Mouse (Mus musculus): ENCODE measurements at regions not wholly inside any gene's neighbourhood (a gene's known extent, or its start where the extent isn't known, plus 50 kb on each side); places are given as distances from the start of the nearest gene placed in this dataset.

DNA sequence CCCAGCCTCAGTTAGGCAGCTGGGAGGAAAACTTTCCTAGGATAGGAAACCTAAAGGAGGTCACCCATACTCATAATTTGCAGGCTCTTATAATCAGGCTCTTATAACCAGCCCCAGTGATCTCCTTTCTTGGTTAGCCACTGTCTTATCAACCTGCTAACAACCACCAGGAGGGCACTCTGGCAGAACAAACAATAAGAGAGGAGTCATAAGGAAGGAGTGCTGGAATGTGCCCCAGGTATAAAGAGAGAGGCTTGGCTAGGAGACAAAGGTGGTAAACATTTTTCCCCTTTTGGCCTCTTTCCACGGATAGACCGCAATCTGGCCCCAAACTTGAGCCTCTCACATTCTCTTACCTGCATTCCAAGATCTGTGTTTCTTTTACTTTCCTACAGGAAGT is 189.4 kb upstream of the Acvr2a start:
- 65% methylated on average over 2 of the region's 2 CpGs for WGBS
- H3K9ac ChIP-seq (ENCODE audit: low read depth, low read length), result no peak overlapping the region
- H3K4me3 ChIP-seq (ENCODE audit: low read depth, low read length), result no peak overlapping the region
- H3K27ac ChIP-seq (ENCODE audit: low read depth, low read length), result no peak overlapping the region
- DNase-seq (ENCODE audit: low spot score), result no peak
- H3K4me2 ChIP-seq, result no peak overlapping the region
- no peaks in the 10 kb centered on the region for H3K9me3 ChIP-seq (ENCODE audit: control insufficient read depth, low read length)
- H3K27me3 ChIP-seq (replicated peaks; ENCODE audit: control insufficient read depth, insufficient read depth, low read length), result no peaks in the 10 kb centered on the region
- ATAC-seq (replicated peaks; ENCODE audit: low FRiP score), result no peak
- no peaks in the 10 kb centered on the region for H3K36me3 ChIP-seq (ENCODE audit: control insufficient read depth, insufficient read depth, low read length)
- H3K4me1 ChIP-seq (replicated peaks; ENCODE audit: control insufficient read depth, insufficient read depth, low read length), result no peaks in the 10 kb centered on the region

DNA sequence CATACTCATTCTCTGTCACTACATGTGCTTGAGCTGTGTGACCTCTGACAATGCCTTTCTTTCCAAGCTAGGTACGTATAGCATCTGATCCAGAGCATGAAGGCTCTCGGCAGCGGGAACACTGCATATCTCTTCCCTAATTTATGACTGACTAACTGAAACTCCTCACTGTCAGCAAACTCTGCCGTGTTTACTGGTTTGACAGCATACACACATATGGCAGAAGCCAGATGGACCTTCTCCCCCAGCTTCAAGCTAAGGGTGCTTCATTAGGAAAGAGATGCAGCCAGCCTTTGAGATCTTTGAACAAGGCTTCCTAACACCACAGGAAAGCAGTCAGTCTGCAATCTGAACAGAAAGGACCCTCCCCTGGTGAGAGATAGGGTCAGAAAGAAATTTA is 186.9 kb upstream of the Acvr2a start:
- no peaks in the 10 kb centered on the region for H3K36me3 ChIP-seq (ENCODE audit: control insufficient read depth, insufficient read depth, low read length)
- DNase-seq (ENCODE audit: low spot score), result no peak
- H3K27me3 ChIP-seq (replicated peaks; ENCODE audit: control insufficient read depth, insufficient read depth, low read length), result no peaks in the 10 kb centered on the region
- no peaks in the 10 kb centered on the region for H3K9me3 ChIP-seq (ENCODE audit: control insufficient read depth, low read length)
- no peak overlapping the region for H3K27ac ChIP-seq (ENCODE audit: low read depth, low read length)
- no peaks in the 10 kb centered on the region for H3K4me1 ChIP-seq (replicated peaks; ENCODE audit: control insufficient read depth, insufficient read depth, low read length)
- ATAC-seq (replicated peaks; ENCODE audit: low FRiP score), result no peak
- H3K4me2 ChIP-seq, result no peak overlapping the region
- no peak overlapping the region for H3K4me3 ChIP-seq (ENCODE audit: low read depth, low read length)
- no peak overlapping the region for H3K9ac ChIP-seq (ENCODE audit: low read depth, low read length)
- 71% methylated on average over 4 of the region's 4 CpGs for WGBS

DNA sequence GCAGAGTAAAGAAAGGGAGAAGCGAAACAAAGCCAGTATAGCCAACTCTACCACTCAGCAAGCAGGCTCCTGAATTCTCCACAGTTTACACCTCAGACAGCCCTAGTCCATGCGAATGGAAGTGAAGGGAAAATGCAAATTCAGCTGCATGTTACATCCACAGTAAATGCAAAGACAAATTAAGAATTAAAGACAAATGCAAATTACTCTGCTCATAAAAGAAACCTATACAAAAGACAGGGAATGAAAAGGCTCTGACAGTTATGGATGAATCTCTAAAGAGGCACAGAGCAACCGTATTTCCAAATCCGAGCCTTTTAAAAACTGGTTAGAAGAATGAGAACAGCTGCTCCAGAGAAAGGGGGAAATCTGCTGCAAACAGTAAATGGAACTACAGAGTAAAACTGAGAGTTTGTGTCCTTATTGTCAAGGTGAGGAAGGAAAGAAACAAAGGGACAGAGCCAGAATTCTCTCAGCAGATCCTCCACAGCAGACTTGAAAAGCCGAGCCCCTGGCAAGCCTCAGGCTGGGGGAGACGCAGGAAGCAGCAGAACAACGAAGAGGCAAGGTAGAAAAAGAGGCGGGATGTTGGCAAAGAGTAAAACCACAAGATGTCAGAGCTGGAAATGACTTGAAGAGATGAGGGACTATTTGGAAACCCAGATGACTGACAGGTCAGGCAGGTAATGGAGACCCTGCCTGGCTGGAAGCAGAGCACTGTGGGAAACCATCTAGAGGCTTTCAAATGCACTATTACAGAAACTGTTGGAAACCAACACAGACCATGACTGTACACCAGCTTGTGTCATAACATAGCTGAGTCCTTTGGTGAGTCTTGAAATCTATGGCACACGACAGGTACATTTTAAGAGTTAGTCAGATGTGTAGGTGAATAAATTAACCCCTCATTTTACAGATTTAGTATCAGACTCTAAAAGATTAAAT is 184.5 kb upstream of the Acvr2a start:
- Histone ChIP-seq H3K27me3 (replicated peaks; ENCODE audit: control insufficient read depth, insufficient read depth, low read length) (no peaks in the 10 kb centered on the region), H3K27ac (ENCODE audit: low read depth, low read length) (no peak overlapping the region), H3K4me1 (replicated peaks; ENCODE audit: control insufficient read depth, insufficient read depth, low read length) (no peaks in the 10 kb centered on the region), H3K4me3 (ENCODE audit: low read depth, low read length) (no peak overlapping the region), H3K9me3 (ENCODE audit: control insufficient read depth, low read length) (no peaks in the 10 kb centered on the region), H3K4me2 (no peak overlapping the region), H3K36me3 (ENCODE audit: control insufficient read depth, insufficient read depth, low read length) (no peaks in the 10 kb centered on the region), H3K9ac (ENCODE audit: low read depth, low read length) (no peak overlapping the region)
- 72% methylated on average over 9 of the region's 9 CpGs for WGBS
- ATAC-seq (replicated peaks; ENCODE audit: low FRiP score), result no peak
- no peak for DNase-seq (ENCODE audit: low spot score)

DNA sequence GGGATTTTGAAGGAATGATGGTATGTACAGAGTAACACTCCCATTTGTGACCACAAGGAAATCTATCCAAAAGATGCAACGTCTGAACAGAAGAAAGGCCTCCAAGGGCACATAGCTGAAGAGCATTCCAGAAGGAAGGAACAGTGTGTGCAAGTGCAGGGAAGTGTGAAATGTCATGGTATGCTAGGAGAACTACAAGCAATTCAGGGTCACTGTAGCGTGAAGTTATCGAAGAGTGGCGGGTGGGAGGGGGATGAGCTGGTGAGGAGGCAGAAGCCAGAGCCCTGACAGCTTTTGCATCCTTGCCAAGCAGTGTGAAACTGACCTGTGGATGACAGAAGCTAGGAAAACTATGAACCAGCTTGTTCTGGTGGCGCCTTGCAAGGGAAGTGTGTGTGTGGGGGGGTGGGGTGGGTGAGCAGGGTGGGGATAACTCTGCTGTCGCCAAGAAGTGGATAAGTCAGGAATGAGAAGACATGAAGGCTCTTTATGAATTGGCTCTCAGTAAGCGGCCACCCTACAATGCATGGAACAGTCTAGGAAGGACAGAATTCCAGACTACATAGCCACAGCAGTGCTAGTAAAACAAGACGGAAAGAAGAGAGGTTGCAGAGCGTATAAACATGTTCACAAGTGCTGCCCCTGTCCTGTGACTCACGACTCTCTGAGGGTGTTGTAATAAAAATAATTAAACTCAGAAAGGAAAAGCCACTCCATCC is 179.3 kb upstream of the Acvr2a start:
- Histone ChIP-seq H3K27ac (ENCODE audit: low read depth, low read length) (no peak overlapping the region), H3K9me3 (ENCODE audit: control insufficient read depth, low read length) (no peaks in the 10 kb centered on the region), H3K4me3 (ENCODE audit: low read depth, low read length) (no peak overlapping the region), H3K27me3 (replicated peaks; ENCODE audit: control insufficient read depth, insufficient read depth, low read length) (no peaks in the 10 kb centered on the region), H3K4me1 (replicated peaks; ENCODE audit: control insufficient read depth, insufficient read depth, low read length) (no peaks in the 10 kb centered on the region), H3K4me2 (no peak overlapping the region), H3K9ac (ENCODE audit: low read depth, low read length) (no peak overlapping the region), H3K36me3 (ENCODE audit: control insufficient read depth, insufficient read depth, low read length) (no peaks in the 10 kb centered on the region)
- DNase-seq (ENCODE audit: low spot score) (no peak), ATAC-seq (replicated peaks; ENCODE audit: low FRiP score) (no peak)
- WGBS, result 76% methylated on average over 10 of the region's 10 CpGs

DNA sequence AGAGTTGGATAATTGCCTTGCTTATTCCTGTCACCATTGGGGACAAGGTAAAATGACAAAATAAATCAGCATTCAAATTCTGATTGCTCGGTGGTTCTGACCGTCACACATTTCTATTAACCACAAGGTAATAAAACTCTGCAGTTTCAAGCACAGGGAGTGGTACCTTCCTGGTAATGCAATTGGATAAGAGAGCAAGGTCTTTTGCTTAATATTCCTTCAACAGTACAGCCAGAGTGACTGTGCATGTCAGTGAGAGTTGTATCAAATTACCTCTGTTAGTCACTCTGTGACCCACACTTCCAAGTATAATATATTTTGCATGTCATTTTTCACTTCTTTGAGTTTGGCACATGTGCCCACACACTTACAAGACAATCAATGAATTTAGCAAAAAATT is 177.8 kb upstream of the Acvr2a start:
- WGBS, result 69% methylated on average over 2 of the region's 2 CpGs
- H3K36me3 ChIP-seq (ENCODE audit: control insufficient read depth, insufficient read depth, low read length), result no peaks in the 10 kb centered on the region
- H3K4me3 ChIP-seq (ENCODE audit: low read depth, low read length), result no peak overlapping the region
- ATAC-seq (replicated peaks; ENCODE audit: low FRiP score) (no peak), DNase-seq (ENCODE audit: low spot score) (no peak)
- H3K27me3 ChIP-seq (replicated peaks; ENCODE audit: control insufficient read depth, insufficient read depth, low read length), result no peaks in the 10 kb centered on the region
- H3K9me3 ChIP-seq (ENCODE audit: control insufficient read depth, low read length), result no peaks in the 10 kb centered on the region
- no peak overlapping the region for H3K27ac ChIP-seq (ENCODE audit: low read depth, low read length)
- H3K4me2 ChIP-seq, result no peak overlapping the region
- no peaks in the 10 kb centered on the region for H3K4me1 ChIP-seq (replicated peaks; ENCODE audit: control insufficient read depth, insufficient read depth, low read length)
- H3K9ac ChIP-seq (ENCODE audit: low read depth, low read length), result no peak overlapping the region

DNA sequence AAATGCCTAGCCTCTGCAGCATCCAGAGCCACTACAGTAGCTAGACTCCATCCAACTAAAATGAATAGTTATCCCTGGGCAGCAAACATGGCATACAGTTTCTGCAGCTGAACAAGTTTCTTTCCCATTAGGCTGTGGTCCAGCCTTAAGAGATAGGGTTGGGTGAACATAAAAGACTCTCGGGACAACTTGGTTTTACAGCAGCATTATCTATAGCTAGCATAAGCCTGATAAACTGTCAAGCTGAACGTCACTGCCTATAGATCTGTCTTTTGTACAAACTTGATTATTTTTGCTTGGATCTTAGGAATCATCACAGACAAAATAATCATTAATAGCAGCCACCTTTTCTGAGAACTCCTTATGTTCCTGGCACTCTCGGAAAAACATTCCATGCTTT is 169.8 kb upstream of the Acvr2a start:
- ATAC-seq (replicated peaks; ENCODE audit: low FRiP score), result no peak
- no peak overlapping the region for H3K4me3 ChIP-seq (ENCODE audit: low read depth, low read length)
- no peaks in the 10 kb centered on the region for H3K27me3 ChIP-seq (replicated peaks; ENCODE audit: control insufficient read depth, insufficient read depth, low read length)
- no peak overlapping the region for H3K27ac ChIP-seq (ENCODE audit: low read depth, low read length)
- no peaks in the 10 kb centered on the region for H3K9me3 ChIP-seq (ENCODE audit: control insufficient read depth, low read length)
- H3K36me3 ChIP-seq (ENCODE audit: control insufficient read depth, insufficient read depth, low read length), result no peaks in the 10 kb centered on the region
- WGBS, result 50% methylated on average over 3 of the region's 3 CpGs
- no peak for DNase-seq (ENCODE audit: low spot score)
- no peak overlapping the region for H3K9ac ChIP-seq (ENCODE audit: low read depth, low read length)
- no peaks in the 10 kb centered on the region for H3K4me1 ChIP-seq (replicated peaks; ENCODE audit: control insufficient read depth, insufficient read depth, low read length)
- H3K4me2 ChIP-seq, result no peak overlapping the region

DNA sequence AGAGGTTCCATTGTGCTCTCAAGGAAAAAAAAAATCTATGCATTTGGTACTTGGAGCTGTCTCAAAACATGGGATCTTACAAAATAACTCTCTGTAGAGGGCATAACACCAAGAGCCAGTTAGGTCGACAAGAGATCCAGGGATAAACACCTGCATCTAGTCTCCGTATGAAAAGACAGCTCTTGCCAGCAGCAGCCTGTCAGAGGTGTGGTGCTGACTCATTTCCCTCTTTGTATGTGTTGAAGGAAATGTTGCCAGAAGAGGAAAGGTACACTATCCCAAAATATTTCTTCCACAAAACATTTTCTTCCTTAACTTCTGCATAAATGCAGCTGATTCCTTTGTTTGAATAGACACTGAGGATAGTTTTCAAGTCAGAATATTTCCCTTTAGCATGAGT is 163.6 kb upstream of the Acvr2a start:
- DNase-seq (ENCODE audit: low spot score) (no peak), ATAC-seq (replicated peaks; ENCODE audit: low FRiP score) (no peak)
- H3K4me2 ChIP-seq, result no peak overlapping the region
- 51% methylated on average over 2 of the region's 2 CpGs for WGBS
- H3K4me1 ChIP-seq (replicated peaks; ENCODE audit: control insufficient read depth, insufficient read depth, low read length), result no peaks in the 10 kb centered on the region
- no peak overlapping the region for H3K27ac ChIP-seq (ENCODE audit: low read depth, low read length)
- H3K4me3 ChIP-seq (ENCODE audit: low read depth, low read length), result no peak overlapping the region
- no peaks in the 10 kb centered on the region for H3K27me3 ChIP-seq (replicated peaks; ENCODE audit: control insufficient read depth, insufficient read depth, low read length)
- no peaks in the 10 kb centered on the region for H3K9me3 ChIP-seq (ENCODE audit: control insufficient read depth, low read length)
- H3K36me3 ChIP-seq (ENCODE audit: control insufficient read depth, insufficient read depth, low read length), result no peaks in the 10 kb centered on the region
- H3K9ac ChIP-seq (ENCODE audit: low read depth, low read length), result no peak overlapping the region

DNA sequence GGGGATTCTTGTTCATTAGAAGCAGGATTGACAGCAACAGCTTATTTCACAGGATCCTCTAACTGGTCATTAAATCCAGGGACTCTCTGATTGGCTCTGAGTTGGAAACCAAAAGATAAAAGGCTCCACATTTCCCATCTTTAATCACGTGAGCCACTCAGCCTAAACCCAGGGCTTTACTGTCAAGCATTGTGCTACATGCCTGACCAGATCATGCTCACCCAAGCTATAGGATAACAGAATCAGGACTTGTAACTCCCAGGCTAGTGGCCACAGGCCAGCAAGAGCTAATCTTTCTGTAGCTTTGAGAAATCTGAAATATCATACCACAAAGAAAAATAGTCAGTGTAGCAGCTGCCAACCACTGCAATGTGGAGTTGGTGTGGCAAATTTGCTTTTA is 152.7 kb upstream of the Acvr2a start:
- Histone ChIP-seq H3K9me3 (ENCODE audit: control insufficient read depth, low read length) (no peaks in the 10 kb centered on the region), H3K27me3 (replicated peaks; ENCODE audit: control insufficient read depth, insufficient read depth, low read length) (no peaks in the 10 kb centered on the region), H3K27ac (ENCODE audit: low read depth, low read length) (no peak overlapping the region), H3K4me1 (replicated peaks; ENCODE audit: control insufficient read depth, insufficient read depth, low read length) (no peaks in the 10 kb centered on the region), H3K4me3 (ENCODE audit: low read depth, low read length) (no peak overlapping the region), H3K4me2 (no peak overlapping the region), H3K9ac (ENCODE audit: low read depth, low read length) (no peak overlapping the region), H3K36me3 (ENCODE audit: control insufficient read depth, insufficient read depth, low read length) (no peaks in the 10 kb centered on the region)
- 66% methylated on average over 1 of the region's 1 CpGs for WGBS
- DNase-seq (ENCODE audit: low spot score), result no peak
- ATAC-seq (replicated peaks; ENCODE audit: low FRiP score), result no peak

DNA sequence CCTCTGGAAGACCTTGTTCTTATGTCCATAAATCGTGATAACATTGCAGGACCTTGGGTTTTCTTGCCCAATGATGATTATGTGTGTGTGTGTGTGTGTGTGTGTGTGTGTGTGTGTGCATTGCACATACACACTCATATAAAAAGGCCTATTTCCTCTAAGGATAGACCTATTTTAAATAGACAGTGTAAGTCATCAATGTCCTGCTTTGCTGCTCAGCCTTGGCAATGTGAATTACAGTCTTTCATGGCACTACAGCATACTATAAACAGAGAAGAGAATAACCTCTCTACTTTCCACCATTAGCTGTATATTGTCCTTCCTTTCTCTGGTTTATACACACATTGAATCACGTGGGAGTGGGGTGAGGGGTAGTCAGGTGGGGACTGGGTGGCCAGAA is 148.8 kb upstream of the Acvr2a start:
- no peaks in the 10 kb centered on the region for H3K9me3 ChIP-seq (ENCODE audit: control insufficient read depth, low read length)
- H3K4me3 ChIP-seq (ENCODE audit: low read depth, low read length), result no peak overlapping the region
- no peaks in the 10 kb centered on the region for H3K27me3 ChIP-seq (replicated peaks; ENCODE audit: control insufficient read depth, insufficient read depth, low read length)
- no peak overlapping the region for H3K4me2 ChIP-seq
- DNase-seq (ENCODE audit: low spot score) (no peak), ATAC-seq (replicated peaks; ENCODE audit: low FRiP score) (no peak)
- WGBS, result 55% methylated on average over 2 of the region's 2 CpGs
- H3K4me1 ChIP-seq (replicated peaks; ENCODE audit: control insufficient read depth, insufficient read depth, low read length), result no peaks in the 10 kb centered on the region
- H3K9ac ChIP-seq (ENCODE audit: low read depth, low read length), result no peak overlapping the region
- no peak overlapping the region for H3K27ac ChIP-seq (ENCODE audit: low read depth, low read length)
- no peaks in the 10 kb centered on the region for H3K36me3 ChIP-seq (ENCODE audit: control insufficient read depth, insufficient read depth, low read length)
